Mouse (Mus musculus) CH12.LX (cell line): Measurements from ENCODE around the gene Ttc34.

Experiments used
- CHD2 ChIP-seq: IDR thresholded peaks from 2 replicates; pipeline ENCODE4 v1.6.1; 2011; ENCODE audit warnings: low read length, improper control_type of control experiment
- CTCF ChIP-seq, 2 experiments: IDR thresholded peaks in 1 of 2; conservative IDR thresholded peaks in 1 of 2; 2 replicates each; pipeline ENCODE4 v1.5.1; 2011 to 2012; ENCODE audit warnings: low read depth in 2 of 2, low read length in 2 of 2, improper control_type of control experiment in 1 of 2, inconsistent platforms in 1 of 2, mild to moderate bottlenecking in 1 of 2, moderate library complexity in 1 of 2
- ETS1 ChIP-seq: conservative IDR thresholded peaks from 2 replicates; pipeline ENCODE4 v1.6.1; 2012; ENCODE audit warnings: low read depth, mild to moderate bottlenecking, inconsistent platforms, low read length, improper control_type of control experiment, moderate library complexity
- IRF4 ChIP-seq: IDR thresholded peaks from 2 replicates; pipeline ENCODE4 v1.6.1; 2014; ENCODE audit warnings: low read depth, mild to moderate bottlenecking, inconsistent platforms, low read length, improper control_type of control experiment
- MAFK ChIP-seq: IDR thresholded peaks from 2 replicates; pipeline ENCODE4 v1.6.1; 2011; ENCODE audit warnings: low read length, improper control_type of control experiment; ENCODE audit not compliant: insufficient replicate concordance
- MXI1 ChIP-seq: IDR thresholded peaks from 2 replicates; pipeline ENCODE4 v1.6.1; 2011; ENCODE audit warnings: mild to moderate bottlenecking, low read depth, low read length, improper control_type of control experiment
- NRF1 ChIP-seq: IDR thresholded peaks from 2 replicates; pipeline ENCODE4 v1.6.1; 2014; ENCODE audit warnings: low read depth, mild to moderate bottlenecking, inconsistent platforms, low read length, improper control_type of control experiment, moderate library complexity
- POLR2A ChIP-seq: IDR thresholded peaks from 2 replicates; pipeline ENCODE4 v1.6.1; 2011; ENCODE audit warnings: low read depth, mild to moderate bottlenecking, improper control_type of control experiment, low read length
- POLR2AphosphoS2 ChIP-seq: IDR thresholded peaks from 2 replicates; pipeline ENCODE4 v1.6.1; 2011; ENCODE audit warnings: low read depth, low read length, improper control_type of control experiment
- SMC3 ChIP-seq: IDR thresholded peaks from 2 replicates; pipeline ENCODE4 v1.6.1; 2011; ENCODE audit warnings: low read depth, low read length, improper control_type of control experiment
- TCF12 ChIP-seq: IDR thresholded peaks from 2 replicates; pipeline ENCODE4 v1.6.1; 2014; ENCODE audit warnings: low read depth, mild to moderate bottlenecking, inconsistent platforms, low read length, improper control_type of control experiment
- UBTF ChIP-seq: IDR thresholded peaks from 2 replicates; pipeline ENCODE4 v1.6.1; 2012; ENCODE audit warnings: low read depth, mild to moderate bottlenecking, inconsistent platforms, low read length, improper control_type of control experiment, moderate library complexity
- USF1 ChIP-seq: IDR thresholded peaks from 2 replicates; pipeline ENCODE4 v1.6.1; 2014; ENCODE audit warnings: low read depth, mild to moderate bottlenecking, inconsistent platforms, low read length, improper control_type of control experiment
- ZC3H11A ChIP-seq: IDR thresholded peaks from 2 replicates; pipeline ENCODE4 v1.6.1; 2012; ENCODE audit warnings: low read depth, mild to moderate bottlenecking, inconsistent platforms, low read length, improper control_type of control experiment

GRCm38 (mm10) chr4:154793499-154793898 is 43.8 kb upstream of the Ttc34 start:
- TF ChIP-seq CTCF (conservative IDR thresholded peaks at IDR 0.05 in 1 of 2, IDR thresholded peaks at IDR 0.05 in 1 of 2; ENCODE audit: low read depth in 2 of 2, low read length in 2 of 2), result no peak
- no peak for TF ChIP-seq USF1
- no peak for TF ChIP-seq ETS1
- no peak for TF ChIP-seq POLR2A
- TF ChIP-seq CHD2, result no peak
- TF ChIP-seq UBTF, result no peak
- TF ChIP-seq POLR2AphosphoS2, result no peak
- no peak for TF ChIP-seq ZC3H11A
- TF ChIP-seq MAFK, result no peak
- TF ChIP-seq MXI1, result no peak
- TF ChIP-seq SMC3, result no peak
- no peak for TF ChIP-seq IRF4
- TF ChIP-seq NRF1, result no peak
- TF ChIP-seq TCF12, result no peak
